Mouse (Mus musculus) brain, embryonic 14.5 days (tissue): Measurements from ENCODE around the gene Usf1. TPM values are rescaled to one million over a fixed set of nuclear protein-coding genes. Genes with fewer than 3 reads are reported as not detected.

Experiments used
- DNase-seq: peaks from one replicate; pipeline ENCODE4 v3.0.0-alpha.2; 2011; ENCODE audit warnings: low read depth
- CTCF ChIP-seq: fragments of 200-500 bp; IDR thresholded peaks from 2 replicates; pipeline ENCODE4 v1.5.1; 2012; ENCODE audit warnings: inconsistent platforms, mild to moderate bottlenecking, moderate library complexity, borderline replicate concordance; ENCODE audit not compliant: insufficient read depth, insufficient read length; ENCODE audit errors: extremely low read depth
- POLR2A ChIP-seq: fragments of 200-500 bp; IDR thresholded peaks from 2 replicates; pipeline ENCODE4 v1.6.1; 2012; ENCODE audit warnings: mild to moderate bottlenecking, inconsistent platforms, borderline replicate concordance; ENCODE audit not compliant: poor library complexity, insufficient read depth, insufficient read length, severe bottlenecking; ENCODE audit errors: extremely low read depth
- polyA plus RNA-seq: library from polyadenylated mRNA; depleted of rRNA; stranded (reverse); fragments of >200 nt; gene quantifications from 2 replicates; pipeline ENCODE4 v1.2.3, GENCODE M21; 2012

Usf1 gene
- polyA plus RNA-seq, 1 experiment: 242 TPM

- DNase-seq: no peak
- TF ChIP-seq POLR2A (no peak), CTCF (no peak)
Observed at GRCm38 (mm10) chr1:171419905-171420304, 8.8 kb downstream of the Usf1 start.

DNA sequence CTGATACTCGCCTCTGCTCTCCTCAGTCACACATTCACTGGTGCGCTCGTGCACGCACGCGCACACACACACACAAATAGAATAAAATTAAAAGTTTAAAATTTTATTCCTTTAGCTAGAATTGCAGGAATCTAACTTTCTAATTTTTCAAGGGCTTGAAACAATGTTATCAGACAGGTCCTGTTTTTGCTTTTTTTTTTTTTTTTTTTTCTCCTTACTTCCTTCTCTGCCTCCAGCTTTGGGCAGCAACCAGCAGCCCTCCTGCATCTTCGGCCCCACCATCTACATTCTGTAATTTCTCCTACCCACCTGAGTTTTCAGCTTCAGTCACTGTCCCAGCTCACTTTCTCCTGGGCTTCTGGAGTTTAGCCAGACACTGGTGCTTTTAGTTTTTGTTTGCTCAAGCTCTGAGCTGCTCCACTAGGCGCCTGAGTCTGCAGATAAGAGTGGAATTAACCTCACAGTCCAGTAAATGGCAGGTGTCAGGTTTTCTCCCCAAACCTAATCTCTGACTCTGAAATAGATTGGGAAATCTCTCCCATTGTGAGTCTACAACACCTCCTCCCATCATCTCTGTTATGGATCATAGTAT lies 11.5 kb downstream of the Usf1 start:
- no peak for TF ChIP-seq CTCF
- no peak for TF ChIP-seq POLR2A

DNA sequence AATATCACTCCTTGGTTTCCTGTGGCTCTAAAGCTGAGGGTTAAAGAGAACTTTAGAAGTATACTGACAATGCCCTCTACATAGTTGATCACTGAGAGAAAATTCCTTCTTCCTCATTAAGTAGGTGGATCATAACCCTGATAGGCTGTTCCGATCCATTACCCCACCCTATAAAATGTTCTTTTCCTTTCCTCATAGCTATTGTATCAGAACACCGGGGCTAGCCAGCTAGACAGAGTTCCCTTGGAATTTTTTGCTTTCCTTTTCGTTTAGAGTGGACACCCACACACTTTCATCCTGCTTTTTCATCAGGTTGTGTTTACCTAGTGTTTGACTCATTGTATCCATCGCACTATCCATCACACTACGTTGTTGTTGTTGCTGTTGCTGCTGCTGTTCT lies 13.5 kb downstream of the Usf1 start:
- DNase-seq: no peak
- TF ChIP-seq POLR2A: no peak
- TF ChIP-seq CTCF: no peak

More for the DNA sequence above, 11.5 kb downstream of the Usf1 start:
- DNase-seq: no peak

GRCm38 (mm10) chr1:171425126-171425525 lies 14.0 kb downstream of the Usf1 start:
- TF ChIP-seq CTCF: no peak
- TF ChIP-seq POLR2A: no peak
- no peak for DNase-seq

DNA sequence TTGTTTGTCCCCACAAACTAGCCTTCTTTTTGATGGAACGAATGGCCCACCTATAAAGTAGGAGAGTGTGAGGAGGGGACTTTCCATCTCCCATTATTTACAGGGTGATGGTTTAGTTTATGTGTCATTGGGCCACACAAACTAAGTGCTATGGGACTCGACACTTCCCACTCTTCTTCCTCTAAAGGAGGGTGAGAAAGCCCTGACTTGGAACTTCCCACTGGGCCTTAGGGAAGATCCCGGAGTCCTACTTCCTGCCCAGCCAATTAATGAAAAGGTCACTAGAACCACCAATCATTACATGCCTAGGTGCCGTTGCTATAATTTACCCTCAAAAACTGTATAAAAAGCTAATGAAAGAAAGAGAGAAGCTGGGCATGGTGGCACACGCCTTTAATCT lies 21.0 kb downstream of the Usf1 start:
- DNase-seq: no peak
- no peak for TF ChIP-seq POLR2A
- TF ChIP-seq CTCF: no peak

GRCm38 (mm10) chr1:171435288-171435814 lies 24.2 kb downstream of the Usf1 start:
- DNase-seq: no peak
- TF ChIP-seq POLR2A (no peak), CTCF (no peak)

DNA sequence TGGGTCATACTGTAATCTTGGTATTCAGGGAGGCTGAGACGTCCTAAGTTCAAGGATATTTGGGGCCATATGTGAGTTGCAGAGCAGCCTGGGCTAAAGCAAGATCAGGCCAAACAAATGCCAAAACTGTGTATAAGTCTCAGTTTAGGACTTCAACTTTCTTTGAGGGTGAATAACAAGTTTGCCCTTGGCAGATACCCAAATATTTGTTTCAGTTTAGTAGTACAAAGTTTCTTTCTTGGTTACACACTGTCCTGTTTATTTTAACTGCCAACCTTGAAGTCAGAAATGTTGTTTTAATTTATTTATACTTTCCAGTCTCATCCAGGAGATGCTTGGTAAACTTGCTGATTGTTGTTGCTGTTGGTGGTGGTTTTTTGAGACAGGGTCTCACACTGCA lies 24.9 kb downstream of the Usf1 start:
- no peak for DNase-seq
- no peak for TF ChIP-seq CTCF
- no peak for TF ChIP-seq POLR2A

- TF ChIP-seq POLR2A (no peak), CTCF (peak; percentile 14; the same call in 1 of the 2 replicates)
- peak; percentile 45 for DNase-seq
Observed at GRCm38 (mm10) chr1:171437264-171438013, 26.3 kb downstream of the Usf1 start, which contains the start of gene F11r. F11r (plus strand) TSS chr1:171437535.

DNA sequence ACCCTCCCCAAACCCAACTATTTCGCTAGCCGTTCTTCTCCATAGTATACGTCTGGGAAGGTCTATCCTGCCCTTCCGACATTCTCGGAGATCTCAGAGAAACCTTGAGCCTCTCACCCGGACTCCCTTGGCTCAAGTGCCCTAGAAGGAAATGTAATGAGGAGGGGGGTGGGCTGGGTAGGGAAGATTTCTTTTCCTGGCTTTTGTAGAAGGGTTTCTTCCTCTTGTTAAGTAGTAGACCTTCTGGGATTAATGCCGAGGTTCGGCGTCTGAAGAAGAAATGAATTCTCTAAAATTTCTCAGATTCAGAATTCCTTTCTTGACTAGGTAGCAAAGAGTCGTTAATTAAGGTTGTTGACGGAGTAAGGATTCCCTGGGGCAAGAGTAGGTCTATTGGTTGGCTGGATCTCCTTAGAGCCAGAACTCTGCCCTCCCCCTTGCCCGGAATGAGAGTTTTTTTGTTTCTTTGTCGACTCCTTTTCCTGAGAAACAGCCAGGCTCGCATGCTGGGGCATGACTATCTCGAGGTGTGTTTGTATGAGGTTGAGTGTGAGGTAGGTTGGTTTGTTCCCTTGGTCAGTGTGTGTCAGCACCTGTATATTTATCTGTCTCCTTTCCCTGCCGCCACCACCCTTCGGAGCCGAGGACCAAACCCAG lies 27.0 kb downstream of the Usf1 start:
- no peak for TF ChIP-seq POLR2A
- TF ChIP-seq CTCF: no peak
- DNase-seq: peak; percentile 7

DNA sequence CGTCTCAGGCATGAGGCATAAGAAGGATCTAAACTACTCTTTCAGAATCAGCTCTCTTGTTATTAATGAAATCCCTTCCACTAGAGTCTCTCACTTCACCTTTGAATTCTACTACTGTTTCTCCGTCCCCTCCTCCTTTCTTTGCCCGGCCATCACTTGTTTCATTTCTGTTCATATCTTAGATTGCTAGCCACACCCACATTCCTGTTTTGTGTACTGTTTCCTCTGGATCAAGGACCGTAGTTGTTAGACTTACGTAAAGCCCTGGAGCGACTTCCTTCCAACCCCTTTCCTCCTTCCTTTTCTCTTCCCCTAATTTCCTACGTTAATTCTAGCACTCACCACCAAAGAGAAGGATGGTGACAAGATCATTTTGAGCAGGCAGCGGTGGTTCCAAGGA lies 28.0 kb downstream of the Usf1 start:
- no peak for TF ChIP-seq POLR2A
- TF ChIP-seq CTCF: no peak
- no peak for DNase-seq

DNA sequence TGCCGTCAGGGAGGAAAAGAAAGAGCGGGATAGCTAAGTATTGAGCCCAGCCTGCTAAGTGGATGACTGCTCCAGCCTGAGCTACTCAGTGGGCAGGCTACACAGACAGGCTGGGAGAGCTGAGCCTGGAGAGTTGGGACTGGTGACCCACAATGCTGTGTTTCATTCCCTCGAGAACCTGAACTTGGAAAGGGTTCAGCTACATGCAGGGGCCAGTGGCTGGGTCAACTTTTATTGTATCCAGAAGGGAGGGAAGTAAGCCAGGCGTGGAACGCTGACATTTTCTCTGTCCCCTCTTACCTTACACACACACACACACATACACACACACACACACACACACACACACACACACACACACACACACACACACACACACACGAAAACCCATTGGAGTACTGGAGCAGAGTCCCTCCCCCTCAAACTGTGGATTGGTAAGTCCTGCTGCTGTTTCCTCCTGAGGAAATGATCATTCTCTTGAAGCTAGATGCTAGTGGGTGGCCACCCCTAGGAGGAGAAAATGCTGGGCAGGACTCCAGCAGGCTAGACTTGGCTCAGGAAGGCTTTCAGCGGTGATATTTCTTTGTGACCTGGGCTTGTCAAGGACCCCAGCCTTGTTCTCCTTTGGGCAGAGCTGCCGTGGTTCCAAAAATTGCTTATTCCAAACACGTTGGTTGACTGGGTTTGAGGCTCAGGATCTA lies 29.1 kb downstream of the Usf1 start:
- peak; percentile 62 for DNase-seq
- TF ChIP-seq CTCF (no peak), POLR2A (no peak)
